In genomic region chr2:170596726-170597125, GRCm38 (mm10) we compare ENCODE assay signal across 9 mouse cellular contexts. TPM values are rescaled to one million over a fixed set of nuclear protein-coding genes. Genes with fewer than 3 reads are reported as not detected.
DNase-seq lines count a peak whose midpoint lies in the region; ATAC-seq lines count a peak whose summit lies in the region.
"Had no signal": no experiment of that assay in that cellular context is flagged by ENCODE, and none has a peak within 500 bp of the region (broad histone marks: within the 10 kb centered on the region; RNA-seq: fewer than 3 reads in every experiment).

No protein-coding gene starts in this region.

- no peak overlapping the region for H3K4me2 ChIP-seq in hindbrain, embryonic 11.5 days (replicated peaks; ENCODE audit: low read depth, low read length)
- H3K4me2 ChIP-seq in hindbrain, embryonic 13.5 days = no peak overlapping the region
- H3K4me2 ChIP-seq: midbrain, embryonic 12.5 days had no signal

- H3K4me3 ChIP-seq in hindbrain, embryonic 11.5 days (ENCODE audit: low read depth, low read length) = no peak overlapping the region
- H3K4me3 ChIP-seq in hindbrain, embryonic 13.5 days = no peak overlapping the region
- H3K4me3 ChIP-seq: midbrain, embryonic 12.5 days had no signal

- no peak overlapping the region for H3K9ac ChIP-seq in hindbrain, embryonic 11.5 days (ENCODE audit: low read depth, low read length)
- no peak overlapping the region for H3K9ac ChIP-seq in hindbrain, embryonic 13.5 days
- H3K9ac ChIP-seq: midbrain, embryonic 12.5 days had no signal

- no peak overlapping the region for H3K27ac ChIP-seq in hindbrain, embryonic 11.5 days (ENCODE audit: low read depth, low read length)
- no peak overlapping the region for H3K27ac ChIP-seq in hindbrain, embryonic 13.5 days
- H3K27ac ChIP-seq: midbrain, embryonic 12.5 days had no signal

- H3K9me3 ChIP-seq in hindbrain, embryonic 11.5 days (ENCODE audit: control insufficient read depth, low read length) = no peaks in the 10 kb centered on the region
- H3K9me3 ChIP-seq in hindbrain, embryonic 13.5 days = no peaks in the 10 kb centered on the region; the same call in 1 of the 2 replicates
- H3K9me3 ChIP-seq: midbrain, embryonic 12.5 days had no signal

- H3K36me3 ChIP-seq in hindbrain, embryonic 11.5 days (ENCODE audit: control insufficient read depth, insufficient read depth, low read length) = no peaks in the 10 kb centered on the region
- H3K36me3 ChIP-seq in hindbrain, embryonic 13.5 days = no peaks in the 10 kb centered on the region
- H3K36me3 ChIP-seq: midbrain, embryonic 12.5 days had no signal

- intact Hi-C loops in left cerebral cortex, postnatal 4 days (cut with DNase I) = loop anchor here (2.0 kb wide), 1 partner anchor 76 kb away; no protein-coding TSS in a partner anchor

- no peaks in the 10 kb centered on the region for H3K27me3 ChIP-seq in hindbrain, embryonic 11.5 days (ENCODE audit: control insufficient read depth, insufficient read depth, low read length)
- H3K27me3 ChIP-seq in hindbrain, embryonic 13.5 days = no peaks in the 10 kb centered on the region
- H3K27me3 ChIP-seq: midbrain, embryonic 12.5 days had no signal

- DNase-seq in hindbrain, embryonic 11.5 days (ENCODE audit: low spot score) = peak; percentile 75
- peak; percentile 79 for DNase-seq in R1 (ENCODE audit: low read depth, low spot score)
- DNase-seq in hindlimb bud, embryonic 11.5 days (ENCODE audit: extremely low spot score, low read depth, low spot score) = peak; percentile 83
- DNase-seq in left cerebral cortex, postnatal 4 days = peak; percentile 69
- DNase-seq in retina, postnatal 1 day = peak; percentile 80

- ATAC-seq in hindbrain, embryonic 11.5 days (ENCODE audit: low FRiP score) = no peak
- no peak for ATAC-seq in hindbrain, embryonic 13.5 days (ENCODE audit: low FRiP score)
- peak; percentile 83 for ATAC-seq in common myeloid progenitor, adult 5-6 weeks (replicated peaks; ENCODE audit: low read depth, poor library complexity, severe bottlenecking)
- no peak for ATAC-seq in erythroblast, adult 5-6 weeks (replicated peaks; ENCODE audit: low FRiP score, poor library complexity, severe bottlenecking)

- 0% methylated on average over 1 of the region's 1 CpGs for WGBS in hindbrain, embryonic 11.5 days
- WGBS in hindbrain, embryonic 13.5 days = 9% methylated on average over 1 of the region's 1 CpGs

- no peaks in the 10 kb centered on the region for H3K4me1 ChIP-seq in hindbrain, embryonic 11.5 days (replicated peaks; ENCODE audit: control insufficient read depth, insufficient read depth, low read length)
- peaks cover 2% of the 10 kb centered on the region; the same call in 1 of the 2 replicates for H3K4me1 ChIP-seq in hindbrain, embryonic 13.5 days (replicated peaks)
- H3K4me1 ChIP-seq: midbrain, embryonic 12.5 days had no signal

RNA-seq across cellular contexts. Expression of gene 4930470P17Rik, which starts 5.1 kb away (rescaled TPM):
- polyA plus RNA-seq in hindbrain, embryonic 11.5 days (2014; fragmentation: Nextera tagmentation; extraction: Ambion mirVana) = not detected in 2 replicates
- not detected in 2 replicates for polyA plus RNA-seq in hindbrain, embryonic 13.5 days (2015; fragmentation: Nextera tagmentation; extraction: Ambion mirVana)
- total RNA-seq in common myeloid progenitor, adult 5-6 weeks (2017) = not detected in 2 replicates
- total RNA-seq in left cerebral cortex, postnatal 4 days (2021) = not detected
- not detected in 2 replicates for total RNA-seq in erythroblast, adult 5-6 weeks (2015; ENCODE audit: low replicate concordance)
- total RNA-seq in erythroblast, adult 5-6 weeks (2017; ENCODE audit: low replicate concordance) = not detected in 2 replicates
- polyA plus RNA-seq: midbrain, embryonic 12.5 days had no signal
